Mouse (Mus musculus): ENCODE data around the gene Vmn2r7.
"Not testable (repeated sequence)": the region's sequence is repeated elsewhere in the genome, so short reads cannot be mapped to it uniquely, and the experiment has no call there.

The Vmn2r7 gene

DNA sequence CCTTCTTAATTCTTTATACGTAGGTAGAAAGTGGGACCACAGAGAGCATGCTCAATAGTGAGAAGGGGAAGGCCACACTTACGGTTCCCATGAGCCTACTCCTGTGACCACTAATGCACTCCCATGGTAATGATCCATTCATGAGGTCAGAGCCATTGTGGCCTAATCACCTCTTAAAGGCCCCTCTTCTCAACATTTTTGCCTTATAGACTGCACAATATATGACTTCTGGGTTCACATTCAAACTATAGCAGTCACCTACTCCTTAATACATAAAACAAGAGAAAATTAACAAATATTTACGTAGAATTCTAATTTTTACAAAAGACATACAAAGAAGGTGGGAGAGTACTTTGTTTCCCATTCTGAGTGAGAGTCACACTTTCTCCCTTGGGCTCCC is at the start of gene Vmn2r7:
Gene Vmn2r7 (minus strand): TSS at position 101 of the 400 bp plus-strand sequence.
- DNase-seq = not testable (repeated sequence)

DNA sequence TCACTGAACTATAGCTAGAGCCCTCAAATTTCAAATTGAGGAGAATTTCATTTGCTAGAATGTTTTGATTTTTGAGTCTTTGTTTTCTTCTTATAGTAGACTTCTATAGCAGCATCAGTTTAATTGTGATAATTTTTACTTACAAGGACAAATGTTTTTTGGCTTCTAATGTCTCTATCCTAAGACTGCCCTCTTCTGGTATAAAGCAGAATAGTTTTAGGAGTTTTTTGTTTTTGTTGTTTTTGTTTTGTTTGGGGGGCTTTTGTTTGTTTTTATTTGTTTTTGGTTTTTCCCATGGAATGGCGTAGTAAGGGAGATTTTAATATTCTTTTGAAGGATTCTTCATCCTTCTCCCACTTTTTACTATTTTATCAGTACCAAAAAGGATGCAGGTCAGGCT is 45.2 kb upstream of the Vmn2r7 start:
- DNase-seq = no peak

DNA sequence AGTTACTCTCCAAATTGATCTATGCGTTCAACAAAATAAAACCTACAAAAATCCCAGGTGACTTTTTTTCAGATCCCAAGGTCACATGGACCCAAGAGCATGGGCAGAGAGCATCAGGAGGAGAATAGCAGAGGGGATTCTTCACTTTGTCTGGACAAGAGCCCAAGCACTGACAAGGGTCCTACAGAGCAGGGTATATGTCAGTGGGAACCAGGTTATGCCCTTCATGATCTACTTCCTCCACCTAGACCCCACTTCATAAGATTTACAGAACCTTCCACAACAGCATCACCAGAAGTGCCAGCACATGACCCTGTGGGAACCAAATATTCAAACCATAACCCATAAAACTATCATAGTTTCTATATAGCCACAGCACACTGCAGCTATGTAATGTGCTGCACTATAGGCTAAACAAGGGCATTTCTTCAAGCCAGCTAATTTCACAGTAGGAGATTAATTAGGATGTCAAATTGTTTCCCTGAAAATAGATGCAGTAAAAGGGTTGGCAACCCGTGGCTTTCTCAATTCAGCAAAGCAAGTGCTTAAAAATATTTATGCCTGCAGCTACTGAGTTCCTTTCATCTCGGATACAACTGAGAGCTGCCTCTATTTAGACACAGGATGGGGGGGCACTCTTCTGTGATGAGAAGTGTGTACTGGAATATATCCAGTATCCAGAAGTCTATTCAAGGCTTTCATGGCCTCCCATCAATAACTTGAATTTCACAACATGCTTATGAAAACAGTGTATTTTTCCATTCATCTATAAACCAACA is 33.8 kb upstream of the Vmn2r7 start:
- DNase-seq = no peak

DNA sequence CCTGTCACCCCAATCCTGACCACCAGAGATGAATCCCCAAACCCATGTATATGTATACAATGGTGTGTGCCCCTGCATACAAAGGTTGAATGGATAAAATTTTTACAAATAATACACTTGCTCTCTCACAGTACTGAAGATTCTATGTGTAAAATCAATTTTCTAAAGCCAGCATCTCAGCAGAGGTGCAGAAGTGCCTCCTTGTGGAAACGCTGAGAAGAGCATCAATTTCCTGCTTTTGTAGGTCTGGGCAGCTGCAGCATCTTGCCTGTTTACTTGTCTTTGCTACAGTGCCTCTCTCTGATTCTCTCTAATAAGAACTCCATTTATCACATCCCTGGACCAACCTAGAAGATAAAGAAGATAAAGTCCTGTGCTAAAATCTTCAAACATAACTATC is 32.1 kb upstream of the Vmn2r7 start:
- DNase-seq = no peak

DNA sequence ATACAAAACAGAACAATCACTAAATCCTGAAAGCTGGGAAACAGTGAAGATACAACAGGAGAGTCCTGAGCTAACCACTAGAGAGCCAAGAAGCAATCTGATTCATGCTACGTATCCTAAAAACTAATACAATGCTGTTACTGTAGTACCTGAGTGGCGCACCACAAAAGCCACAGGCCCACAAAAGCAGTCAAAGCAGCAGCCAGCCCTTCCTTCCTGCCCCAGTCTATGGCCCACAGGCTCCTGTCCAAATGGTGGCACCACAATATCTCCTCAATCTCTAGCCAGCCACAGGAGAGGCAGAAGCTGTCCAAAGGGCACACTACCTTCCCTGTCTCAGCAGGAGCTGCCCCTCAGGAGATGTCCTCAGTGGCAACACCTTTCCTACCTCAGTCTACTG is 1.7 kb downstream of the Vmn2r7 start:
- DNase-seq = no peak

DNA sequence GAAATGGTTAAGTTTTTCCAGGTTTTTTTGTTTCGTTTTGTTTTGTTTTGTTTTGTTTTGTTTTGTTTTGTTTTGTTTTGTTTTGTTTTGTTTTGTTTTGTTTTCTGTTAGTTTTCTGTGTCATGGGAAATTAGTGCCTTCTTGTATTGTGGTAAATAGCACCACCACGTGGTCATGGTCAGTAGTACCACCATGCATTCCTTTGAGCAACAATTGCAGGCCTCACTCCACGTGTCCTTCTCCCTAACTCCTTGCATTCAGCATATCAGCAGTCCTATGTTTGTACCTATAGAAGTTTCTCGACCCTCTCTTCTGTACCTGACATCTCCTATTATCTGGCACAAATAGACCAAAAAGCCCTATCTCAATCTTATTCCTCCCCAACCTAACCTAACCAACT is 2.3 kb downstream of the Vmn2r7 start:
- peak; percentile 46 for DNase-seq

DNA sequence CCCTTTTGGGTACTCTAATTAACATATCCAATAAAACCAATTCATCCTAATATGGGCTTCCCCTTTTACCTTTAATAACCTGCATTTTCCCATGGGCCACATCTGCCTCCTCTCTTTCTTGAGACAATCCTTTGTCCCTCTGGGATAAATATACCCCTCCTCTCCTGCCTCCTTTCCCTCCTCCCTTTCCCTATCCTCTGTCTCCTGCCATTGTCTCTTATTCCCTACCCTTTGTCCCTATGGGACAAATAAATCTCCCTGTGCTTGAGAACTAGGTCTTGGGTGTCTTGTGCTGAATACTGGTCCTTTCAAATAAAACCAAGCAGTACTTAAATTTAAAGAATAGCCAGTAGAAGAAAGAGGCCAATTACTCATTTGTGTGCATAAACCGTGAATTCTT is 13.4 kb downstream of the Vmn2r7 start:
- DNase-seq = no peak

DNA sequence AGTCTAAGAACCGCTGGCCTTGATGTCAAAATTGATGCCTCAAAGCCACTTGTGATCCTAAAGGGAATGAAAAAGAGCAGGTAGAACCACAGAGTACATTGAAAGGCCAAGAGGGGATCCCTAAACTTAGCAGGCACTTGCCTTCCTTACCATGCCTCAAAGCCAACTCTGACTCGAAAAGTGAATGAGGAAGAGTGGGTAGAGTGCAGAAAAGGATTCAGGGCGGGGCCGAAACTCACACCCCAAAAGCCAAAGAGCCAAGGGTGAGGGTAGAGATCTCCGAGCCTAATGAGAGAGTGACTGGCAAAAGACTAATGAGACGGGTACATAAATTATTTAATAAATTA is 53.3 kb downstream of the Vmn2r7 start:
- no peak for DNase-seq

DNA sequence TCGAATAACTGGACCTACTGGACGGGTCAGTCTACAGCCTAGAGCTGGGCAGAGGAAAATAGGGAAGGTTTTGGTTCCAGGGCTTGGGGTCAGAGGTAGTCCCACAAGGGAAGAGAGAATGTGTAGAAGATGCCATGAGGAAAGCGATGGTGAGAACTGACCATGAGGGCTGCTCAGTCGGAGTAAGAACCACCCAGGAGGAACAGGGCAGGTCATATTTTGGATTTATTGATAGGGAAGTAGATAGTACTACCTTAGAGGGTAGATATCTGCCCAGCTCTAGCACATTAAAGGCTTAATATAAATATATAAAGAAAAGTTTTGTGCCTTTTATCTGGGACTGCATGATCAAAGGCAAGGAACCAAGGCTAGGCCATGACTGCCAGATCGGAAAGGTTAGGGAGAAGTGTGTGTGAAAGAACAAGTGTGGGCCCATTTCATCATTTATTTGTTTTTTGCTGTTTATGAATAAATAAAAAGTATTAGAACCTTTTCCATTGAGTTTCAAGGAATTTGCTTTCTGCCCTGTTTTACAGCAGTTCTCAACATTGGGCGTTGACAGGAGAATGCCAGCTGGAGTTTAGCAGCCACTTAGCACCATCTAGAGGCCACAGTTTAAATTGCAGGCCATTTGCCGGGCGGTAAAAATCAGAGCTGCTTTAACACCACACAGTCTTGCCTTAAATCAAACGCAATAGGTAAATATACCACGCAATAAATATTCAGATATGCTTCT is 53.9 kb downstream of the Vmn2r7 start:
- DNase-seq = peak; percentile 55

DNA sequence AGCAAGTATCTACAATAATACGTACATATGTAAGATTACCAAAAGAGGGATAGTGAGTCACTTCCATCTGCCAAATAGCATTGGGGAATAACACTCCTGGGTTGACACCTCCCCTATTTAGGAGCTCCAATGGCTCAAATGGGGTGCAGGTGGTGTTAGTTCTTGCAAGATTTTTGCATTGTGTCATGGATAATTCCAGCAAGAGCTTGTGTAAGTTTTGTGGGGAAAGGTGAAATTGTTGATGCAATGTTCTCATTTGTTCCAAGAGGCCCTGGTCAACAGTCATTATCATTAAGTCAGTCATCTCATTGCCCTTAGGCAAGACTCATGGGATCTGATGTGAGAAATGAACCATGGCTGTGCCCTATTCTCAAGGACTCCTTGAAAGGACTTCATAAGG is 61.7 kb downstream of the Vmn2r7 start:
- DNase-seq = no peak

DNA sequence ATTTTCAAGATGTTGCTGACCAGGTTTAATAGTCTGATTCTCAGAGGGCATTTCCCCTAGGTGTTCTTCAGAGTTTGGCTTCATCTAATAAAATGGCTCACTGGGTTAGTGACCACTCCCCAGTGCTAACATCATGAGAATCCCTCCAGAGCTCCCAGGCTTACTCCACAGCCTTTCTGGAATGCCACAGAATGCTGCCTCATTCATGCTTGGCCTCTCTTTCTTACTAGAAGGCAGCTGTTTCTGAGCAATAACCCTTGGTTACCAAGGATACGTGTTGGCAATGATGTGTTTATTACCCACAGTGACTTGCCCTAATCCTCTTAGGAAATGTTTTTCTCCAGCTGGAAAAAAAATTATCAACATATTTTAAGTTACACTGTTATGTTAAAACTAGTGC is 72.4 kb downstream of the Vmn2r7 start:
- DNase-seq = peak; percentile 6

DNA sequence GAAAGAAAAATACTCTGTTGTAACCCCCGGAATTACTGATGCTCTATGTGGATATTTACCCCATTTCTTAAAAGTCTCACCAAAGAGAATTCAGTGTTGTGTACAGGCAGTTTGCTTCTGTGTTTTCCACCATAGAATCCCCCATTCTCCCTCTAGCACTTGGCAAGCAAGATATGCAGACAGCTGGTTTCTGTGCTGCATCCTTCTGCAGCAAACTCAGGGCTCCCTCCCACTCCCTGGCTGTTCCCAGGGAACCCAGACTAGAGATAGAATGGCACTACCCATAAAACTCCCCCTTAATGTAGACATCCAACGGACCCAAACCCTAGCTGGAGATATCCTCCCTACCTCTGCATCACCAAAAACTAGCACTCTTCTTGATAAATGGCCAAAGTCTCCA is 88.4 kb downstream of the Vmn2r7 start:
- DNase-seq = no peak

DNA sequence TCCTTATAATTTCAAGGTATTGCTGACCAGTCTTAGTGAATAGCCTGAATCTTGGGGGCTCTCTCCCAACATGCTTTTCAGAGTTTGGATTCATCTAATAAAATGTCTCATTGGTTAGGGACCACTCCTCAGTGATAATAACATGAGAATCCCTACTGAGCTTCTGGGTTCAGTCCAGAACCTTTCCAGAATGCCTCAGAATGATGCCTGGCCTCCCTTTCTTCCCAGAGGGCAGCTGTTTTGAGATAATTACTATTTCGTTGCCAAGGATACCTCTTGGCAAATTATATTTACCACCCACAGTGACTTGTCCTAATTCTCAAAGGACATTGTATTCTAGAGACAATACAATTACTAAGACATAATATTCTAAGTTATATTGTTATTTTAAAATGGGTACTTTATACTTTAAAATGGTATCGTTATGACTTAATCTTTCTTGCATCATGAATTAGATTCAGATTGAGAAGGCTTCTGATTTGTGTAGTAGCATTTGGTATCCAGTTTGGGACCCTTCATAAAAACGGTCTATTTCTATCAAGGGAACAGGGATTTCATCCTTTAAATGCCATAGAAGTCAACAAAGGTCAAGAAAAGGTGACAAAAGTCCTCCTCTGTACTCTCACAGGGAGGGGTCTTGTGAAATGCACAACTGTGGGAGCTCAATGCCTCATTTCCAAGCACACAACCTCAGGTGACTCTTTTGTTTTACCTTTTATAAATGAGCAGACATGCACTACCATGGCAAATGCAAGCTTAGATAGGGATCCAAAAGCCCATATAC is 117.2 kb downstream of the Vmn2r7 start:
- DNase-seq = not testable (repeated sequence)

DNA sequence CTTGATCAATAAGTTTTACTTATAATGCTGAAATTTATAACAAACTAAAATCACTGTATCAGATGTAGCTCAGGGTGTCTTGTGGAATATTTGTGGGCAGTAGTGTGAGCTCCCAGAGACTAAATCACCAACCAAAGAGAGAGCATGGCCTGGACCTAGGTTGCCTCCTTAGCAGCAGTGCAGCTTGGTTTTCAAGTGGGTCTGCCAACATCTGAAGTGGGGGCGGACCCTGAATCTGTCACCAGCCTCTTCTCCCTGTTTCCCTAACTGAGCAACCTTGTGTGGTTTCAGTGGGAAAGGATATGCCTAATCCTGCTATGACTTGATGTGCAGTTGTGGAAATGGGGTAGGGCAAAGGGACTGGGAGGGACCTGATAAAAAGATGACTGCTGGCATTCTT is 118.8 kb downstream of the Vmn2r7 start:
- not testable (repeated sequence) for DNase-seq

DNA sequence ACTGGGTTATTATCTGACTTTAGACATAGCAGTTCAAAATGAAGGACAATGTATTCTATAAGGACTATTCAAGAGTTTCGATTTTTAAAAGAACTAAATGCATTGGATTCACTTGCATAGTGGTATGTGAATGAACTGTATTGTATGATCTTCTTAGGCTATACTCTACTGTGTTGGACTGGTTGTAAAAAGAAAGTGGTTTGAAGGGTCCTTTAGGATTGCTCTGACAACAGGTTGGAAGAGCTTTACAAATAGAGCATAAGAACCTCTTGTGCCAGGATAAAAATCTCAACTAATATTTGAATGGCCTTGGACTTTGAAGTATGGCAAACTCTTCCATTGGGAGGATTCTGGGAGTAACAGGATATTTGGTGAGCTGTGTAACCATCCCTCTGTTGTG is 168.5 kb downstream of the Vmn2r7 start:
- not testable (repeated sequence) for DNase-seq

Measured in lung, postnatal 36 days (tissue).